Mouse (Mus musculus) adrenal gland, postnatal 10 days (tissue): ENCODE results near the gene Olfr1310. TPM values are rescaled to one million over a fixed set of nuclear protein-coding genes. Genes with fewer than 3 reads are reported as not detected.
"Not testable (repeated sequence)": the region's sequence is repeated elsewhere in the genome, so short reads cannot be mapped to it uniquely, and the experiment has no call there.

Experiments used
- DNase-seq: peaks from one replicate; pipeline ENCODE4 v3.0.0; 2021; ENCODE audit warnings: mixed read lengths
- long read RNA-seq, 2 experiments: library from polyadenylated mRNA; stranded (forward); transcript quantifications; one replicate each; pipeline ENCODE4 v2.0.0; 2021
- total RNA-seq, 2 experiments: library from RNA; stranded (reverse); gene quantifications; 2 replicates each; pipeline ENCODE4 v1.2.3; 2021

Olfr1310 gene
- not detected for total RNA-seq
- long read RNA-seq, experiment 1: 0 reads
- long read RNA-seq, experiment 2: 0 reads

DNA sequence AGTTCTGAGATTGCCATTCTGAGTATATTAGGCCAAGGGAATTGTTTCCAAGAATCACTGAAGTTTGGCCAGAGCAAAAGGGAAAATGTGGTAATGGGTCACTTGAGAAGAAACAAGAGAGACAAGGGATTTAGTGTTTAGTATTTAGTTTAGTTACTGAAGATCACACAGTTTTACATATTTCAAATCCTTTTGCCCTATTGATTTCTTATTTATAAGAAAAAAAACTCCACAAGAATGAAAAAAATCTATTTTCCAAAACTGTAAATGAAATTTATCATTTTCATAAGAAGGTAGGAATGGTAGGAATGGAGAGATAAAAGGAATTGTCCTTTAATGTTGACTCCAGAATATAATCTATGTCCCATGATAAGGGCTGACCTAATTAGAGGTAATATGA, at the start of gene Olfr1310:
Gene Olfr1310 (minus strand): TSS at position 101 of the 400 bp plus-strand sequence.
- no peak for DNase-seq

- DNase-seq: no peak
These were observed 37.6 kb upstream of the Olfr1310 start, which contains the start of gene Olfr1312 for GRCm38 (mm10) chr2:112050138-112050537. Gene Olfr1312 (minus strand): TSS chr2:112050238.

- not testable (repeated sequence) for DNase-seq
These were observed 14.5 kb upstream of the Olfr1310 start for GRCm38 (mm10) chr2:112026971-112027370.

- DNase-seq: no peak
These were observed 11.8 kb upstream of the Olfr1310 start, which contains the start of gene Olfr1311 for GRCm38 (mm10) chr2:112024312-112024711. Gene Olfr1311 (minus strand): TSS chr2:112024412.

GRCm38 (mm10) chr2:112014900-112015299, 2.4 kb upstream of the Olfr1310 start:
- DNase-seq: no peak

DNA sequence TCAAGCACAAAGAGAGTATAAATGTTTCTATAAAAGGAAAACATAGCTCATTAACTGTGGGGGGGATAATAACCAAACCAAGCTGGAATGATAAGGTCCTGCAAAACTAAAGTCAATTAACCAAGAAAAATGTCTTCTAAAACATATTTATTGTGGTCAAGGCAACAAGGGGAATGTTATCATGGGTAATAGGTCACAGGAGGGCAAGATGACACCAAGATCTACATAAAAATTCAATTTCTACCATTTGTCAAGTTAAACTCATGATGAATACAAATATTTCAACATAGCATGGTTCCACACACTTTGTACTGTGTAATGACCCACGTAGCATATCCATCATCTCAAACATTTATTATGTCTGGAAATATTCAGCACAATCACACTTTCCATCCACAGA, 22.3 kb downstream of the Olfr1310 start, which contains the start of gene Olfr1309:
Gene Olfr1309 (minus strand): TSS at position 101 of the 400 bp plus-strand sequence.
- no peak for DNase-seq

- DNase-seq: no peak
These were observed 47.7 kb downstream of the Olfr1310 start, which contains the start of gene Olfr1308 for GRCm38 (mm10) chr2:111964844-111965243. Gene Olfr1308 (minus strand): TSS chr2:111964944.

Other genes with a start within 250 kb of the Olfr1310 start
- not detected for gene Olfr1302, start 235.3 kb downstream of the Olfr1310 start, total RNA-seq
- not detected for gene Olfr1303, start 192.4 kb downstream of the Olfr1310 start, total RNA-seq
- gene Olfr1305, start 135.6 kb downstream of the Olfr1310 start, total RNA-seq: not detected
- not detected for gene Olfr1306, start 96.4 kb downstream of the Olfr1310 start, total RNA-seq
- gene Olfr1307, start 63.3 kb downstream of the Olfr1310 start, total RNA-seq: under 1 TPM in 1 of 2 experiments, not detected in 1; 0.03 TPM
- gene Olfr1308, start 47.8 kb downstream of the Olfr1310 start, total RNA-seq: not detected
- not detected for gene Olfr1309, start 22.4 kb downstream of the Olfr1310 start, total RNA-seq
- not detected for gene Olfr1311, start 11.7 kb upstream of the Olfr1310 start, total RNA-seq
- gene Olfr1312, start 37.5 kb upstream of the Olfr1310 start, total RNA-seq: not detected
- gene Olfr1313, start 65.1 kb upstream of the Olfr1310 start, total RNA-seq: not detected
- gene Olfr1314, start 84.1 kb upstream of the Olfr1310 start, total RNA-seq: not detected
- gene Olfr1315-ps1, start 102.7 kb upstream of the Olfr1310 start, total RNA-seq: not detected
- not detected for gene Olfr1316, start 122.3 kb upstream of the Olfr1310 start, total RNA-seq
- gene Olfr1317, start 127.6 kb upstream of the Olfr1310 start, total RNA-seq: not detected
- gene Olfr1318, start 141.5 kb upstream of the Olfr1310 start, total RNA-seq: not detected
- 1 to 10 TPM; 8.4 to 9.5 TPM for gene Lpcat4, start 226.8 kb upstream of the Olfr1310 start, total RNA-seq
- gene Nutm1, start 246.6 kb upstream of the Olfr1310 start, total RNA-seq: not detected
- 100 to 1,000 TPM; 121 to 126 TPM for gene Nop10, start 249.2 kb upstream of the Olfr1310 start, total RNA-seq